Mouse (Mus musculus) frontal cortex, postnatal 36 days (tissue): ENCODE data around the gene Dppa2.
A peak's percentile ranks its signal among the peaks of the same experiment; 100 is the strongest.
"Not testable (repeated sequence)": the region's sequence is repeated elsewhere in the genome, so short reads cannot be mapped to it uniquely, and the experiment has no call there.

Experiments
- DNase-seq, 2 experiments: peaks; one replicate each; pipeline ENCODE4 v3.0.0; 2022; ENCODE audit warnings: low spot score in 2 of 2

Gene Dppa2

DNA sequence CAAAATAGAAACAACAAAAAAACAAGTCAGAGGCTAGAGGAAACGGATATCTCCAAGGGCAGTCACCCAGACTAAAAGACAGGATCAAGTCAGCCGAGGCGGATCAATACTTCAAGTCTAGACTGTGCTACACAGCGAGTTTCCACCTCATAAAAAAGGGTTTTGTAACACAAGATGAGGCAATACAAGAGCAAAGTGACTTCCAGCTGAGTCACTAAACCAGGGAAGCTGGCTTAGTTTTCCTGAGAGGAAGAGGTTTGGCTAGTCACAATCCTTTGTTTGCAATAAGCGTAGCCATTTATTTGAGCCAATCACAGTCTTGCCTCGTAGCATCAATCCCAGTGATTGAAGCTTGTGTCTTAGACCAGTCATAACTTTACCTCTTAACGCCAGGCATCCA lies at the start of gene Dppa2:
TSS of gene Dppa2 (plus strand) at position 400 of the 400 bp plus-strand sequence.
- DNase-seq: no peak

DNA sequence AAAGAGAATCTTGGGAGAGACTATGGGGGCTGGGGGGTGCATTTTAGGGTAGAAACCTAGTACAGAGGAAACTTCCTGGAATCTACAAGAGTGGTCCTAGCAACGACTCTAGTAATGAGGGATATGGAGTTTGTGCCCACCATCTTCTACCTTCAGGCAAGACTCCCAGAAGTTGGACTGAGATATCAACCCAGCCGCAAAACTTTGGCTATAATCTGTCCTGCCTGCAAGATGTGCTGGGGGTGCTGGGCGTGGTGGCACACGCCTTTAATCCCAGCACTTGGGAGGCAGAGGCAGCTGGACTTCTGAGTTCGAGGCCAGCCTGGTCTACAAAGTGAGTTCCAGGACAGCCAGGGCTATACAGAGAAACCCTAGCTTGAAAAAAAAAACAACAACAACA lies 49.1 kb upstream of the Dppa2 start:
- no peak for DNase-seq

DNA sequence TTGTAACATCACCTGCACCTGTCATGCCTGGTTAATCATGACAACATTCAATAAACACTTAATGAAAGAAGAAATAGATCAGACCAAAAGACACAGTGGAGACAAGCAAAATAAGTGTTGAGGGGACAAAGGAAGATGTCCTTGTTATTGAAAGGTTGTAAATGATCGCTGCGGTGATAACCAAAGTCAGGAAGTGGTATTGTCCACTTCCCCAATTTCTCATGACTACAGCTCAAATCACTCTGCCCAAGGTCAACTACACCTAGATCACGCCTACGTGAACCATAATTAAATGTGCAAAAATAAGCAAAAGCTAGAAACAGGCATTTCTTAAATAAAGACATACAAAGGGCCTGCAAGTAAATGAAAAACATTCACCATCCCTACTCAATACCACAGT lies 44.2 kb upstream of the Dppa2 start:
- no peak for DNase-seq

DNA sequence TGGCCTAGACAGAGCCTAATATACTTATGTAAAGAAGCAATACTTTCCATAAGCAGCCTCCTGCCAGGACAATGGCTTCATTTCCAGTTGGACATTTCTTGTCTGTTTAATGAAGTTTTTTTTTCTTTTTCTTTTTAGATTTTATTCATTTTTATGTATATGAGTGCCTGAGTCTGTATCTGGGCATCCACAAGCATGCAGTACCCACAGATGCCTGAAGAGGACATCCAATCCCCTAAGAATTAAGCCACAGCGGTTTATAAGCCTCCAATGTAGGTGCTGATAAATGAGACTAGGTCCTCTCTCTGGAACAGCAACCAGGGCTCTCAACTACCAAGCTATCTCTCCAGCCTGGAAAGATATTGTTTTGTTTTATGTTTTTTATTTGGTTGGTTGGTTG lies 40.8 kb upstream of the Dppa2 start:
- DNase-seq: no peak

DNA sequence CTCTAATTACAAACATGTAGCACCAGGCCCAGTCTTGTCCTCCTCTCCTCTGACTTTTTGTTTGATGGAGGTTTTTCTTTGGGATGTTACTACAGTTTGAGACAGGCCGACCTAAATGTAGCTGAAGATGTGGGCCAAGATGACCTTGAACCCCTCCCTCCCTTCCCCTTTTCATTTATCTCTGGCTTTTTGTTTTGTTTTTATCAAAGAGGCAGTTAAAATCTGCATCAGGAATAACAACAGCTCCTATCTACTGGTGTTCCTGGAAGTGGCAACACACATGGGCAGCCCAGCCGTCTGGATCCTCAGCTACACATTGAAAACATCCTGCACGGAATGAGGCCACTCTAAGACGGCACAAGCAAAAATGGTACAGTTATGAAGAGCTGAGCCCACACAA lies 37.9 kb upstream of the Dppa2 start:
- no peak for DNase-seq

DNA sequence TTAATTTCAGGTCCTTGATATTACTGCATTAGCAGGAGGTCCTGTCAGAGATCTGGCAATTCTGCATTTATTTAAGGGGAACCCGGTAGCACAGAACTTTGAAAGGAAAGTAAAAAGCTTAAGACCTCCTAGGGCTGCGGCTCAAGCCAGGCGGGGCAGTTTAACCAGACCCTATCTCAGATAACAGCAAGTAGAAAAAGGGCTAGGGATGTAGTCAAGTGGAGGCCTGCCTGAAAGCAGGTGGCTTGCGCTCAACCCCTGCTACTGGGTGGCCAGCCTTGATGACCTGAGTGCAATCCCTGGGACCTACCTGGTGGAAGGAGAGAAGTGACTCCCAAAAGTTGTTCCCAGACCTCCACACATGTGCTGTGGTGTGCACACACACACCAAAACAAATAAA lies 26.8 kb upstream of the Dppa2 start:
- no peak for DNase-seq

DNA sequence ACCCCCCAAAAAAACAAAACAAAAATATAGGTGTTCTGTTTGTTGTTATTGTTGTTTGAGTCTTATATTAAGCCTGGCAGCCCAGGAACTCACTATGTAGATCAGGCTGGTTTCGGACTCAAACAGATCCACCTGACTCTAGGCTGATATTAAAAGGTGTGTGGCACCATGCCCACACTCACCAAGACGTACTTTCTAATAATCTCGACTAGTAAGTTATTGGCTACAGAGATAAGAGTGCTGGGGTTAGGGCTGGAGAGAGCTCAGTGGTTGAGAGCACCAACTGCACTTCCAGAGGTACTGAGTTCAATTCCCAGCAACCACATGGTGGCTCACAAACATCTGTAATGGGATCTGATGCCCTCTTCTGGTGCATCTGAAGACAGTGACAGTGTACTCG lies 22.8 kb upstream of the Dppa2 start:
- no peak for DNase-seq

DNA sequence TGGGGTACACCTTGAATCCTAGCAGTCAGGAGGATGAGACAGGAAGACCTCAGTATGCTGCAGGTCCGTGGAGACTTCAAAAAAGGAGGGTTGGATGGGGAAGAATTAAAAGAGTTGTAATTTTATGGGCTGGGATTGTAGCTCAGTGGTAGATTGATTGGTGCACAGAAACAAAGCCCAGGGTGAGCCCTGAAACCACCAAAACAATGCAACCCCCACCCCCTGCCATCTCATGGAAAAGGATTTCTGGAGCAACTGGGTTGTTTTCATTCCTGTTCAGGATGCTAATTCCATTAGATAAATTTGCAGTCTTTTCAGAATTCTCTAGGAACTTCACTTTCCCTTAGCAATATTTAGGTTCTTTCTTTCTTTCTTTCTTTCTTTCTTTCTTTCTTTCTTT lies 20.9 kb upstream of the Dppa2 start:
- no peak for DNase-seq

DNA sequence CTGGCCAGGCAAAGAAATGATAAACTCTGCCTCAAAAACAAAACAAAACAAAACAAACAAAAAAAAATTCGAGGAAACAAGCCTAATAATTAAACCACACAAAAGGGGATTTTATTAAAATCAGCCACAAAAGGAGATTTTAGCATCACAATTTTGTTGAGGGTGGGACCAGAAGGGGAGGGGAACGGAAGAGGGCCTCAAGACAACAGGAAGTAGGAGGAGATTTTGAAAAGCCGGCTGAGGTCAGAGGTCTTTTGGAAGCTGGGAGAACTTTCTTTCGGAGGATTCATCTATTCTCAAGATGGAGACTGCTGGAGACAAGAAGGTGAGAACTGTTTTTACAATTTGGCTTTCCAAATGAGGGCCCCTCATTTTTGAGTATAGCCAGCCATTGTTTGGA lies 20.2 kb upstream of the Dppa2 start, which contains the start of gene Dppa4:
TSS of gene Dppa4 (plus strand) at position 217 of the 400 bp plus-strand sequence.
- DNase-seq: no peak

DNA sequence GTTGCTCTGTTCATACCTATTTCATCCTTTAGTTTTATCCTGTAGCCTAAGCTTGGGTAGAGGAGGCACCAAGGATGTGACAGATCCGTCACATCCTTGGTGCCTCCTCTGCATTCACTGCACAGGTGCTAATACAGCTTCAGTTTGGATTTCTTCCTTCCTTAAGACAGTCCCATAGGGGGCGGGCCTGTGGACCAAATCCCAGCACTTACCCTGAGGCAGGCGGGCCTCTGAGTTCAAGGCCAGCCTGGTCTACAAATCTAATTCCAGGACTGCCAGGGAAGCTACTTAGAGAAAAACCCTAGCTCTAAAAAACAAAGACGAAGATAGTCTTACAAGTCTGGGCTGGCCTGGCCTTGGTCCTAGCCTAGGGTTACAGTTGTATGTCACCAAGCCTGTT lies 18.2 kb upstream of the Dppa2 start:
- no peak for DNase-seq

DNA sequence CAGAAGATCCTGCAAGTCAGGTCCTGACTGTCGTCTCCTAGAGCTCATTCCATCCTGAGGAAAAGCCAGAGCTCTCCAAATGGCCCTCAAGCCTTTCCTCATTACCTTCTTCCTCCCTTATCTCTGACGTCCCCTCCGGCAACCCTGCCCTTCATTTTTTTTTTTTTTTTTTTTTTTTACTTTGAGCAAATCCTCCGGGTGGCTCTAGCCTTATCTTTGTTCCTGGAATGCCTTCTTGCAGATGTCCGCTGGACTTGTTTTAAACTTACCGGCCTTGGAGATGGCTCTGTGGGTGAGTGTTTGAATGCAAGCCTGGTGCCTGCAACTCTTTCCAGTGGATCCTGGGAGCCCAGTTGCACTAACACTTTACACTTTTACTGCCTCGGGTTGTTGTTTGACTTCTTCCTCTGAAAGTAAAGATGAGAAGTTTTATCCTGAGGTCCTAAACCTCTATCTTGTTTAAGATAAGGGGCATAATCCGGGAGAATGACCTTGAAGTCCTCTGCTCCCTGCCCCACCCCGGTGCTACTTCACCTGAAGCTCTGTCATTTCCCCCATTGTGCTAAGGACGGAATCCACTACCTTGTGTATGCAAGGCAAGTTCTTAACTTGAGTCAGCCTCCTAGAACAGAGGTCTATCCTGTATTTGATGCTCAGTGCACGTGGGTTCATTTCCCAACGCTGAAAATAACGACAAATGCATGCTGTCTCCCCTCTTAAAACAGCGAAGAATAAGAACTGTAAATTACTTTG lies 6.1 kb upstream of the Dppa2 start:
- no peak for DNase-seq

DNA sequence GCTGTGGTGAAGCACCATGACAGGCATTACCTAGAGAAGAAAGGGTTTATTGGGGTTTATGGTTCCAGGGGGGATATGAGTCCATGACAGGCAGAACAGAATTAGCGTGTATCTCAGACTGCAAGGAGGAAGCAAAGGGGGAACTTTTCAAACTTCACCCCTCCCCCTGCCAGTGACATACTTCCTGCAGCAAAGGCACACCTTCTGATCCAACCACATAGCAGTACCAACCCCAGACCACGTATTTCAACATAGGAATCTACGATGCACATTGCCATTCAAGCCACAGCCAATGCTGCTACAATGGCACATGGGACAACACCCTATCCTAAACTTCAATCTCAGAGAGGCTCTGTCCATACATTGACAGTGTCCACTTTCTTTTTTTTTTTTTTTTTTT lies 3.8 kb upstream of the Dppa2 start:
- no peak for DNase-seq

DNA sequence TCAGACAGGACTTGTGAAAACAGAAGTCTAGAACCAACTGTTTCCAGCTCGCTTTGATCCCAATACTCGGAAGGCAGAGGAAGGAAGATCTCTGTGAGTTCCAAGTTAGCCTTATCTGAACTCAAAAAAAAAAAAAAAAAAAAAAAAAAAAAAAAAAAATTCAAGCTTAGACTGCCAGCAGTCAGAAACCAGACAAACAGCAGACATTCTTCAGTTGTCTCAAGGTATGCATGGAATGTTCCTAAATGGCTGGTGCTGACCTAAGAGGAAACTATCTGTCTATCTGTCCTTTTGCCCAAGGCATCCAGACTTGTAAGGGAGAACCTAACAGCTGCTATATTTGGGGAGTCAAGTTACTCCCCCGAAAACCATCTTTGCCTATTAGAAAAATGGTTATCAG lies 275 bp downstream of the Dppa2 start:
- DNase-seq: no peak

DNA sequence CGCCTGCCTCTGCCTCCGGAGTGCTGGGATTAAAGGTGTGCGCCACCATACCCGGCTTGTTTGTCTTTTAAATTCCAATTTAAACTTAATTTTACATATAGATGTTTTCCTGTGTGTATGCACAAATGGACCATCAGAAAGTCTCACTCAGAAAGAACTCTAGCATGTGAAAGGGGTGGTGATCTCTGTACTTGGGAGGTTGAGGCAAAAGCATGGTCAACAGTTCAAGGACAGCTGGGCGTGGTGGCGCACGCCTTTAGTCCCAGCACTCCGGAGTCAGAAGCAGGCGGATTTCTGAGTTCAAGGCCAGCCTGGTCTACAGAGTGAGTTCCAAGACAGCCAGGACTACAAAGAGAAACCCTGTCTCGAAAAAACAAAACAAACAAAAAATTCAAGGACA lies 5.2 kb downstream of the Dppa2 start:
- not testable (repeated sequence) for DNase-seq

DNA sequence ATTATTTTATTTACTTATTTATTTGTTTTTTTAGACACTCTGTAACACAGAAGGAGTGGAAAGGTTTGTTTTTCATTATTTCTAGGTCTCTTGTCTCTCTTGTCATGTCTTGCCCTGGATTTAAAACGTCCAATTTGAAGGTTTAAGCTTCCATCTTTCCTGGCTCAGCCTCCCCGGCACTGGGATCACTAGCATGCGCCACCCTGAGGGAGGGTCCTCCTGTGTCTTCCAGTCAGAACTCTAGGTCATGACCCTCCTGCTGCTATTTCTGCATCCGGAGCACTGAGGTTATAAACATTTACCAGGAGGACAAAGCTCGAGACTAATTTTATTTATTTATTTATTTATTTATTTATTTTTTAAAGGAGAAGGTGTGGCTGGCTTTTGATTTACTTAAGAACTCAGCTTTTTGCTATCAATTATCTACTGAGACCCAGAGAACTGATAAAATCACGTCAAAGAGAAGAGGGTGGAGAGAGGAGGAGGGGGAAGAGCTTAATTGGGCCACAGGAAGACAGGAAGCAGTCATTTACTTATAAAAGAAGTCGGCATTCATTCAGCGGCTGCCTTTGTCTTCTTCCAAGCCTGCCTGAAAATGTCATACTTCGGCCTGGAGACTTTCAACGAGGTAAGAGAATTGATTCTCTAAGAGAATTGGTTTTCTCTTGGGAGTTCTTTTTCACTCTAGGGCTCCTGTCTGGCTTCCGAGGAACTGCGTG lies 6.4 kb downstream of the Dppa2 start:
- DNase-seq: no peak

DNA sequence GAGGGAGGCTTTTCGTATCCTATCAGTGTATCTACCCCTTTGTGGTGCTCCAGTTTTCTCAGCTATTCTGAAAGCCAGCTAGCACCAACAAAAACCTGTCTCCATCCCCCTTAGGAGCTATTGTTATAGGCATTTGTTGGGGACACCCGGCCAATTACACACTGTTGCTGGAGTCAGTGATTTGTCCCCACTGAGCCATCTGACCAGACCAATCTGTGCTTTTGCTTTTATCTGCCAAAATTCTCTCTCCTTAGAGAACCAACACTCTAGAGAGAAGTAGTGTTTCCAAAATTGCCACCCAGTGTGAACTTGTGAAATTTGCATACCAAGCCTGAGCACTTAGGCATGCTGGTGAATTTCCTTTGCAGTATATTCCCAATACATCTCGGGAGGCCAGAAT lies 11.6 kb downstream of the Dppa2 start:
- DNase-seq: peak in 1 of 2 experiments; percentile 3

DNA sequence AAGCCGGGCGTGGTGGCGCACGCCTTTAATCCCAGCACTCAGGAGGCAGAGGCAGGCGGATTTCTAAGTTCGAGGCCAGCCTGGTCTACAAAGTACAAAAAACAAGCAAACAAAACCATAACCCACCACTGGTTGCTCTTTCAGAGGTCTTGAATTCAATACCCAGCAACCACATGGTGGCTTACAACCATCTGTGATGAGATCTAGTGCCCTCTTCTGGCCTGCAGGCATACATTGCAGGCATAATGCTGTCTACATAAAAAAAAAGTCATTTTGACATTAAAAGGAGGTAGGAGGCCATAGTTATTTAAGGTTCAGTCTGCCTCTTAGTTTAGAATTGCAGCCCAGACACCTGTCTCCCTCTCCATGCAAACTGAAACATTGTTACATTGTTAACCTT lies 17.1 kb downstream of the Dppa2 start:
- no peak for DNase-seq

DNA sequence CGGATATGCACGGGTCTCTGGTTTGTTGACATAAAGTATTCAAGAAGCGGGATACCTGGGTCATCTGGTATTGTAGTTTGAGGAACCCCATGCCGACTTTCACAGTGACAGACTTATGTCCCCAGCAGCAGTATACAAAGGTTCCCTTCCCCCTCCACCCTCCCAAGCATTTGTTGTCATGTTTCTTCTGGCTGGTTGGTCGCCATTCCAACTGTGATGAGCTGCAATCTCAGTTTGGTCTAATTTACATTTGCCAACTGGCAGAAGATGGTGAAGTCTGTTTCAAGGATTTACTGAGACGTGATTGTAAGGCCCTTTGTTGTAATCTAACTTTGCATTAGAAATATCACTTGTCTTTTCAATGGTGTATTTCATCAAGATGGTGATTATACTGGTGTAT lies 19.4 kb downstream of the Dppa2 start:
- DNase-seq: no peak

DNA sequence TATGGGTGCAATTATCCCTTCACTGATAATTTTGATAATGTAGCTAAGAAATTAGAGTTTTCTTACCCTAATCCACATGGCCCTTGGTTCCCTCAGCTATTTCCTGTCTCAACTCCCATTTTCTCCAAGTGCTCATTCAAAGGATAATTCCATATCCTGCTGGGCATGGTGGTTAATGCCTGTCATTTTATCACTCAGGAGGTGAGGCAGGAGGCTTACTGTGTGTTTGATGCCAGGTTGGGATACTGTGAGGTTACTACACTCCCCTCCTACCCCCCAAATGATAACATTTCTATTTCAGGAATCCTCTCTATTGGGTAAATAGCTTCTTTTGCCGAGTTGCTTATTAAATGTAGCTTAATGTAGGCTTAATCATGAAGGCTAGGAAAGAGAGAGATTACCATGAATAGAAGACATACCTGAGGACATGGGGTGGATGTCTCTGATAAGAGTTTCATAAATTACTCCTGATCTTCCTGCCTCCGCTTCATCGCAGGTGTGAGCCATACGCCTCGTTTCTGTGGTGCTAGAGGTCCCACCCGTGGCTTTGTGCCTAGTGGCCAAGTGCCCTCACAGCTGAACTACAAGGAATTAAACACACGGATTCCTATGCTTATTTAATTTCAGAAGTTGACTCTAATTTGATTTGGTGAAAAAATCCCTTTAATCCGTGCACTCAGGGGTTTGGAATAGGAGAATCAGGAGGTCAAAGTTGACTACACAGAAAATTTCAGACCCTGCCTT lies 20.1 kb downstream of the Dppa2 start:
- DNase-seq: no peak

DNA sequence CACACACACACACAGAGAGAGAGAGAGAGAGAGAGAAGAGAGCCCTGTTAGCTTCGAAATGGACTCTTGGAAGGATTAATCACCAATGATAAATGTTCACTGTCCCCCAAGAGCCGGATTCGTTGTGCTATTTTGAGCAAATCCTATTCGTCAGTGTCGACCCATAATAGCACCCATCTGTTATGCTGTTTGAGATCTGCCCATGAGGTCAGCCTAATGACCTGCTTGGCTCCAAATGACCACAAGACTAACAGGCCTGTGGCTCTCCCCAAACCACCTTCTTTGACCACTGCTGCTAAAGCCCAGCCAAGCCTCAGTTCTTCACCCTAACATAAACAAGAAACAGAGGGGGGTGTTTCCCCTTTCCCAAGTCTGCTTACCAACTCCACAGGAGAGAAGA lies 23.2 kb downstream of the Dppa2 start:
- DNase-seq: no peak

DNA sequence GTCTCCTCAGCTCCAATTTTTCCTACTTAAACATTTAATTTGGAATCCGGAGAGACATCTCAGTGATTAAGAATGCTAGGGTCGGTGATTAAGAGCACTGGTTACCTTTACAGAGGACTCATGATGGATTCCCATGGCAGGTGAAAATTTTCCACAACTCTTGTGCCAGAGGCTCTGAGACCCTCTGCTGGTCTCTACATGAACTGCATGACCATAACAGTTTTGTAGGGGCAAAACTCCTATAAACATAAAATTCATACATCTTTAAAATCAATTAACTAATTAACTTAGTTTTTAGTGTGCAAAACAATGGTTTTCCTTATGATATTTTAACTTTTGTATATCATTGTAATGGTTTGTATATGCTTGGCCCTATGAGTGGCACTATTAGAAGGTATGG lies 24.7 kb downstream of the Dppa2 start:
- no peak for DNase-seq

DNA sequence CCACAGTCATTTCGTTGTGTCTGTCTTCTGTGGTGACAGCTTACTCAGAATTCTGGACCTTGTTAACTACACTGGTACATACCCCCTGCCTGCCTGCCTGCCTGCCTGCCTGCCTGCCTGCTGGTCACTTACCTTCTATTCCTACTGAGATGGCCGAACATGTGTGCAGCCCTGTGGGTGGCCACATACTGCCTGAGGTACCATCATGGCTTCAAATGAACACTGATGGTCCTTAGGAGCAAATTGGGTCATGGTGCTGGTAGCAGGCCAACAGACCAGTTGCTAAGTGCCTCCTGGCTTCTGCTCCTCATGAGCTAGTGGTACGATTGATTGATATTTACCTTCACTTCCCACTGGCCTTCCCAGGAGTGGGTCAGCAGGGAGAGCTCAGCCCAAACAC lies 28.1 kb downstream of the Dppa2 start:
- DNase-seq: no peak

DNA sequence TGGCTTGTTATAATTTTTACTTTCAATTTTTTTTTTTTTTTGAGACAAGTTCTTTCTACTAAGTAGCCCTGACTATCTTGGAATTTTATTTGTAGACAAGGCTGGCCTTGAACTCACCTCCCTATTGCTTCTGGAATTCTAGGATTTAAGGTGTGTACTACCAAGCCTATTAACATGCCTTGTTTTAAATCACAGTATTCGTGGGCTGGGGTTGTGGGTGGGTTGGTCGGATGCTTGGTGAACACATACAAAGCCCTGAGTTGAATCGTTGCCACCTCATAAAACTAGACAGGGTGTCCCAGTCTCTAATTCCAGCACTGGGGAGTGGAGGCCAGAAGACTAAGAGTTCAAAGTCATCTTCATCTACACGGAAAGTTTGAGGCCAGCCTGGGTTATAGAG lies 31.6 kb downstream of the Dppa2 start:
- DNase-seq: no peak
